In genomic region chr12:117808355-117809326, GRCm38 (mm10) we compare ENCODE assay signal across 10 mouse cellular contexts. TPM values are rescaled to one million over a fixed set of nuclear protein-coding genes. Genes with fewer than 3 reads are reported as not detected.
DNase-seq lines count a peak whose midpoint lies in the region; ATAC-seq lines count a peak whose summit lies in the region.
"Had no signal": no experiment of that assay in that cellular context is flagged by ENCODE, and none has a peak within 500 bp of the region (broad histone marks: within the 10 kb centered on the region; RNA-seq: fewer than 3 reads in every experiment).

No protein-coding gene starts in this region.

- H3K9me3 ChIP-seq in intestine, embryonic 14.5 days (ENCODE audit: control insufficient read depth, low read length): no peaks in the 10 kb centered on the region
- H3K9me3 ChIP-seq in intestine, embryonic 16.5 days (ENCODE audit: control insufficient read depth, low read length): no peaks in the 10 kb centered on the region
- H3K9me3 ChIP-seq in embryonic facial prominence, embryonic 13.5 days: no peaks in the 10 kb centered on the region
- no peaks in the 10 kb centered on the region for H3K9me3 ChIP-seq in limb, embryonic 10.5 days (replicated peaks)
- no peaks in the 10 kb centered on the region for H3K9me3 ChIP-seq in neural tube, embryonic 14.5 days (ENCODE audit: control insufficient read depth, low read length)
- no peaks in the 10 kb centered on the region for H3K9me3 ChIP-seq in liver, embryonic 12.5 days (replicated peaks)

- no peak for ATAC-seq in intestine, embryonic 14.5 days (replicated peaks; ENCODE audit: low FRiP score, low TSS enrichment, low read depth)
- no peak for ATAC-seq in intestine, embryonic 16.5 days
- ATAC-seq in embryonic facial prominence, embryonic 13.5 days (ENCODE audit: insufficient number of reproducible peaks, insufficient read depth, low FRiP score, low TSS enrichment, low read depth): no peak
- ATAC-seq in neural tube, embryonic 14.5 days (ENCODE audit: low read depth): 0 out of 2 replicates have a peak, but pooled peaks have one; percentile 19
- ATAC-seq in liver, embryonic 12.5 days: no peak
- no peak for ATAC-seq in inflammation-experienced regulatory T-cells, adult 6 months

- H3K4me2 ChIP-seq in intestine, embryonic 14.5 days (ENCODE audit: low read length): peak overlapping the region; percentile 31
- no peak overlapping the region; the same call in 1 of the 2 replicates for H3K4me2 ChIP-seq in intestine, embryonic 16.5 days (ENCODE audit: low read depth, low read length)
- peak overlapping the region; percentile 43 for H3K4me2 ChIP-seq in embryonic facial prominence, embryonic 13.5 days
- peak overlapping the region; percentile 40 for H3K4me2 ChIP-seq in neural tube, embryonic 14.5 days (ENCODE audit: low read depth, low read length)
- no peak overlapping the region for H3K4me2 ChIP-seq in liver, embryonic 12.5 days

- H3K9ac ChIP-seq in intestine, embryonic 14.5 days (ENCODE audit: low read length): no peak overlapping the region
- H3K9ac ChIP-seq in intestine, embryonic 16.5 days (ENCODE audit: low read depth, low read length): no peak overlapping the region
- no peak overlapping the region for H3K9ac ChIP-seq in embryonic facial prominence, embryonic 13.5 days
- no peak overlapping the region for H3K9ac ChIP-seq in neural tube, embryonic 14.5 days (replicated peaks; ENCODE audit: low read depth, low read length)
- H3K9ac ChIP-seq in liver, embryonic 12.5 days: no peak overlapping the region

- 49% methylated on average over 17 of the region's 17 CpGs for WGBS in intestine, embryonic 14.5 days
- 45% methylated on average over 17 of the region's 17 CpGs for WGBS in intestine, embryonic 16.5 days
- WGBS in embryonic facial prominence, embryonic 13.5 days: 42% methylated on average over 17 of the region's 17 CpGs
- WGBS in limb, embryonic 10.5 days: 41% methylated on average over 17 of the region's 17 CpGs
- WGBS in neural tube, embryonic 14.5 days: 9% methylated on average over 17 of the region's 17 CpGs
- WGBS in liver, embryonic 12.5 days (ENCODE audit: insufficient replicate concordance): 46% methylated on average over 17 of the region's 17 CpGs

- no peak overlapping the region for H3K4me3 ChIP-seq in intestine, embryonic 14.5 days (ENCODE audit: low read depth, low read length)
- no peak overlapping the region for H3K4me3 ChIP-seq in intestine, embryonic 16.5 days (ENCODE audit: low read length)
- H3K4me3 ChIP-seq in embryonic facial prominence, embryonic 13.5 days: 0 out of 2 replicates have a peak overlapping the region, but pooled peaks have one; percentile 2
- H3K4me3 ChIP-seq in limb, embryonic 10.5 days: peak overlapping the region; percentile 36
- H3K4me3 ChIP-seq in neural tube, embryonic 14.5 days (ENCODE audit: low read depth, low read length): no peak overlapping the region
- no peak overlapping the region for H3K4me3 ChIP-seq in liver, embryonic 12.5 days
- H3K4me3 ChIP-seq: left cerebral cortex, adult 2 months had no signal

- H3K4me1 ChIP-seq in intestine, embryonic 14.5 days (replicated peaks; ENCODE audit: control insufficient read depth, insufficient read depth, low read length): 0 out of 2 replicates have a peak, but pooled peaks cover 3% of the 10 kb centered on the region
- no peaks in the 10 kb centered on the region for H3K4me1 ChIP-seq in intestine, embryonic 16.5 days (ENCODE audit: control insufficient read depth, insufficient read depth, low read length)
- peaks cover 24% of the 10 kb centered on the region for H3K4me1 ChIP-seq in embryonic facial prominence, embryonic 13.5 days
- H3K4me1 ChIP-seq in limb, embryonic 10.5 days: peaks cover 34% of the 10 kb centered on the region
- peaks cover 39% of the 10 kb centered on the region for H3K4me1 ChIP-seq in neural tube, embryonic 14.5 days (ENCODE audit: control insufficient read depth, insufficient read depth, low read length)
- H3K4me1 ChIP-seq in liver, embryonic 12.5 days: peaks cover 6% of the 10 kb centered on the region; the same call in 1 of the 2 replicates

- no peaks in the 10 kb centered on the region for H3K27me3 ChIP-seq in intestine, embryonic 14.5 days (replicated peaks; ENCODE audit: control insufficient read depth, insufficient read depth, low read length)
- H3K27me3 ChIP-seq in intestine, embryonic 16.5 days (replicated peaks; ENCODE audit: control insufficient read depth, insufficient read depth, low read length): no peaks in the 10 kb centered on the region; the same call in 1 of the 2 replicates
- 0 out of 2 replicates have a peak, but pooled peaks cover 3% of the 10 kb centered on the region for H3K27me3 ChIP-seq in embryonic facial prominence, embryonic 13.5 days
- H3K27me3 ChIP-seq in limb, embryonic 10.5 days (ENCODE audit: low read depth, poor library complexity, severe bottlenecking): peaks cover 23% of the 10 kb centered on the region
- peaks cover 7% of the 10 kb centered on the region for H3K27me3 ChIP-seq in neural tube, embryonic 14.5 days (ENCODE audit: control insufficient read depth, insufficient read depth, low read length)
- peaks cover 11% of the 10 kb centered on the region; the same call in 1 of the 2 replicates for H3K27me3 ChIP-seq in liver, embryonic 12.5 days (replicated peaks)

- no peaks in the 10 kb centered on the region for H3K36me3 ChIP-seq in intestine, embryonic 14.5 days (ENCODE audit: control insufficient read depth, insufficient read depth, low read length)
- no peaks in the 10 kb centered on the region for H3K36me3 ChIP-seq in intestine, embryonic 16.5 days (ENCODE audit: control insufficient read depth, insufficient read depth, low read length)
- no peaks in the 10 kb centered on the region for H3K36me3 ChIP-seq in embryonic facial prominence, embryonic 13.5 days
- no peaks in the 10 kb centered on the region for H3K36me3 ChIP-seq in limb, embryonic 10.5 days
- no peaks in the 10 kb centered on the region for H3K36me3 ChIP-seq in neural tube, embryonic 14.5 days (ENCODE audit: control insufficient read depth, insufficient read depth, low read length)
- H3K36me3 ChIP-seq in liver, embryonic 12.5 days: no peaks in the 10 kb centered on the region

- DNase-seq in intestine, embryonic 14.5 days (ENCODE audit: low spot score): no peak
- no peak for DNase-seq in limb, embryonic 10.5 days (ENCODE audit: low spot score)
- DNase-seq in cerebellum, postnatal 10 days: no peak
- DNase-seq: adrenal gland, postnatal 10 days had no signal

- H3K27ac ChIP-seq in intestine, embryonic 14.5 days (ENCODE audit: low read depth): no peak overlapping the region
- no peak overlapping the region for H3K27ac ChIP-seq in intestine, embryonic 16.5 days (ENCODE audit: low read length)
- H3K27ac ChIP-seq in embryonic facial prominence, embryonic 13.5 days: no peak overlapping the region
- no peak overlapping the region for H3K27ac ChIP-seq in limb, embryonic 10.5 days
- peak overlapping the region; percentile 35; the same call in 1 of the 2 replicates for H3K27ac ChIP-seq in neural tube, embryonic 14.5 days (ENCODE audit: low read depth, low read length)
- H3K27ac ChIP-seq in liver, embryonic 12.5 days: no peak overlapping the region
- H3K27ac ChIP-seq: left cerebral cortex, adult 2 months had no signal

RNA-seq across cellular contexts. Expression of gene Cdca7l, which starts 4.6 kb away (rescaled TPM):
- polyA plus RNA-seq in intestine, embryonic 14.5 days (2014; fragmentation: Nextera tagmentation; extraction: Ambion mirVana): 55.7 and 59.0 TPM in 2 replicates
- polyA plus RNA-seq in intestine, embryonic 16.5 days (2015; fragmentation: Nextera tagmentation; extraction: Ambion mirVana): 31.9 and 33.0 TPM in 2 replicates
- 32.9 and 39.0 TPM in 2 replicates for polyA plus RNA-seq in embryonic facial prominence, embryonic 13.5 days (2015; fragmentation: Nextera tagmentation; extraction: Ambion mirVana)
- 54.8 and 65.0 TPM in 2 replicates for polyA plus RNA-seq in limb, embryonic 10.5 days (2016; fragmentation: Nextera tagmentation; extraction: Ambion mirVana)
- 2.4 and 3.9 TPM in 2 replicates for polyA plus RNA-seq in neural tube, embryonic 14.5 days (2014; fragmentation: Nextera tagmentation; extraction: Ambion mirVana)
- 34.8 and 35.2 TPM in 2 replicates for polyA plus RNA-seq in liver, embryonic 12.5 days (2016; fragmentation: Nextera tagmentation; extraction: Ambion mirVana)
- polyA plus RNA-seq in inflammation-experienced regulatory T-cells, adult 6 months (2017; shearing (Covaris generic)): 10 to 100 TPM; 28.1 to 33.1 (median 30.8) TPM

Comparison
In these comparisons a context has a peak if more than half of its experiments do, and no peak if none do; other contexts are left out.
1. H3K4me2 ChIP-seq: peak in intestine, embryonic 14.5 days (single experiment), embryonic facial prominence, embryonic 13.5 days (single experiment) and neural tube, embryonic 14.5 days (single experiment); none in intestine, embryonic 16.5 days (single experiment) and liver, embryonic 12.5 days (single experiment).
2. H3K4me3 ChIP-seq: peak in embryonic facial prominence, embryonic 13.5 days (single experiment) and limb, embryonic 10.5 days (single experiment); none in intestine, embryonic 14.5 days (single experiment), intestine, embryonic 16.5 days (single experiment), neural tube, embryonic 14.5 days (single experiment) and liver, embryonic 12.5 days (single experiment).